Mouse (Mus musculus) thymus, postnatal 36 days (tissue): ENCODE data around the gene Serpinf2.
A peak's percentile ranks its signal among the peaks of the same experiment; 100 is the strongest.
"Not testable (repeated sequence)": the region's sequence is repeated elsewhere in the genome, so short reads cannot be mapped to it uniquely, and the experiment has no call there.

Experiments used
- DNase-seq, 2 experiments: peaks; one replicate each; pipeline ENCODE4 v3.0.0; 2022; ENCODE audit warnings: mixed read lengths in 2 of 2

Gene Serpinf2

GRCm38 (mm10) chr11:75459141-75459711 is 19.8 kb upstream of the Serpinf2 start:
- DNase-seq, result no peak

GRCm38 (mm10) chr11:75458628-75459041 is 19.2 kb upstream of the Serpinf2 start:
- no peak for DNase-seq

GRCm38 (mm10) chr11:75458169-75458568 is 18.8 kb upstream of the Serpinf2 start:
- peak; percentile 42 to 52 for DNase-seq

- peak in 1 of 2 experiments; percentile 45 for DNase-seq
These were observed 17.1 kb upstream of the Serpinf2 start for GRCm38 (mm10) chr11:75456440-75456871.

- not testable (repeated sequence) for DNase-seq
These were observed 16.6 kb upstream of the Serpinf2 start for GRCm38 (mm10) chr11:75455971-75456370.

GRCm38 (mm10) chr11:75455041-75455736 is 15.8 kb upstream of the Serpinf2 start:
- no peak for DNase-seq

DNA sequence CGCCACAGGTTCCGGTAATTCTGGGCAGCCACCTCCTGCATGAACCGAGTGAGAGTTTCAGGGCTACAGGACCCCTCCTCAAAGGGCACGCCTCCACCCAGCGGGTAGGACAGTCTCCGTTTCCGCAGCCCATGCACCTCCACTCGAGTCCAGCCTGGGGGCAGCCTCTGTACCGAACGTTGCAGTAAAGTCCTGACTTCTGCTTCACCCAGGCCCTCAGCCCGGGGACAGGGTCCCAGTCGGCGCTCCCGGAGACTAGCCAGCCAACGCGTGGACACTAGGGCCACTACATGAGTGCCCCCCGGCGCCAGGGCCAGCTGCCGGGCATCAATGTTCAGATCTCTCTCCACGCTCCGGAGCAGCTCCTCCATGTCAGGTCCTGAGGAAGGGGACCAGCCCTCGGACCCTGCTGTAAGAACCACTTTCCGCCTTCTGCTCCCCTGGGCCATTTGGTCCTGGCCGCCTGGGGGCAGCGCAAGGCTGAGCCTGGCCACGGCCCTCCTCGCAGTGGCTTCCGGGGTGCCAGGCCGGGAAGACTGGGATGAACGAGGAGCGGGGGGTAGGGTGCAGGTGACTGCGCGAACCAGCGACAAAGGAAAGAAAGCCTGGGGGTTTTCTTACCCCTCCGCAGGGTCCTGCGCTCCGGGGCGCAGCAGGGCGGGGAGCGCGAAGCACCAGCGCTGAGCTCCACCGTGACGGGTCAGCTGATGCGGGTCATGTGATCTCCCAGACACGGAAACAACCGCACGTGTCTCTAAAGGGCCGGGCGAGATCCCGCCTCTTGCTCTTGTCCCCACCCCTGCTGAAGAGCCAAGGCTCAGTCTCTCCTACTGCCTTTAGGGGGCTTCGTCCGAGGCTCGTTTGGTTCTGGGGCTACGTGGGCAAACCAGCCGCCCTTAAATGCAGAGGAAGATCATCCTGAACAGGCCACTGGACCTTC is 14.9 kb upstream of the Serpinf2 start, which contains the start of gene Wdr81:
TSS of gene Wdr81 (minus strand) at position 727 of the 940 bp plus-strand sequence.
- DNase-seq, result peak; percentile 83 to 91

DNA sequence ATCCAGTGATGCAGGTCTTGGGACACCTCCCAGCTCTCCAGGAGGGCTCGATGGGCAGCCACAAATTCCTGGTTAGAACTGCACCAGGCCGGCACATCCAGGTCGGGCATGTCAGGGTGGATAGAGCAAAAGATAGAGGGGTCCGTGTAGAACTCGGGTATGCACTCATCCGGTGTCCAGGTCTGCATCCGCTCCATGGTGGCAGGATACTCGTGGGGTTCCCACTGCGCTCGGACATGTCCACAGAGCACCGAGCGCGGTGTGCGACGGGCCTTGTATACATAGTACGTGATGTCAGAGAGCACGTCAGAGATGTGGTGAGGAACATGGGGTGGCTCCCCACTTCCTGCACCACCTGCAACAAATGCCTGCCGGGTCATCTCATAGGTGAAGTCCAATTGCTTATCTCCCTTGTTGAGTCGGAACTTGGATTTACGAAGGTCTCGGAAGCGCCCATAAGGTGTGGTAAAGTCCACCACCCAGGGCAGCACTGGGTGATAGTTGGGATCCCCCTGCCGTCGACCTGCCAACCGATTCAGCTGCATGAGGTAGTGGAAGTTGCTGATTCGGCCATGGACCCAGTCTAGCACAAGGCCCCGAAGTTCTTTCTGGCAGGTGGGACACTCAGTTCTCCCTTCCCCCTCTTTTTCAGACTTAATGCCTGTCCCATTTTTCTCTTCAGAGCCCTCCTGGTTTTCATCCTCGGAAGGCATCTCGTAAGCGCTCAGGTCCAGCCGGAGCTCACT is 13.6 kb upstream of the Serpinf2 start:
- no peak for DNase-seq

DNA sequence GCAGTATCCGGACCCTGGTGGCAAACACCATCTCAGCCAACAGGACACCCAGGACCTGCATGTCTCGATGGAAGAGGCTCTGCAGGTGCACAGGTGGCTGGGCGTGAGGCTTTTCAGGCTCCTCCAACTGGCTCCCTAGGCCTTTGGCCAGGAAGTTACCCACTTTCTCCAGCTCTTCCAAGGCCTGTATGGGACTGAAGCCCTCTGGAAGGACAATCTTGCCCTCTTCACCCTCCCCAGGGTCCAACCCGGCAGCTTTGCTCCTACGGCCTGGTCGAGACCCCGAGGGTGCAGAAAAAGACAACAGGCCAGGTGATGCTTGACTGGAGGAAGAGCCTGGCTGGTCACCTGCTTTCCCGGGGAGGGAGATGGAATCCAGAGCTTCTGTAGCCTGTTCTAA is 12.7 kb upstream of the Serpinf2 start:
- no peak for DNase-seq

DNA sequence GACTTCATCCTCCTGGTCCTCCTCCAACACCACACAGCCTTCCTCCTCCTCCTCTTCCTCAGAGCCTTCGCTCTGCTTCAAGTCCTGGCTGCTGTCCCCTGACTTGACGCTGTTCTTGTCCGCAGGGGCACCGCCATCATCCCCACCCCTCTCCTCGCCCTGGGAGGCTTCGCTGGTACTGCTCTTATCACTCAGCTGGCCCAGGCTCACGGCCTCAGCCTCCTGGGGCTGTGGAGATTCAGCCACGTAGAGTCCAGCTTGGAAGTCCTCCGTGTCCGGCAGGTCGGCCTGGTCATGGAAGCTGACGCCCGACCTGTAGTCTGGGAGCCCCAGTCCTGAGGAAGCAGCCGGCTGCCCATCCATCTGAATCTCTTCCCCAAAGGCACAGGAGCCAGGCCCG is 11.5 kb upstream of the Serpinf2 start:
- DNase-seq, result no peak

GRCm38 (mm10) chr11:75450304-75450908 is 11.0 kb upstream of the Serpinf2 start:
- no peak for DNase-seq

GRCm38 (mm10) chr11:75449695-75450094 is 10.3 kb upstream of the Serpinf2 start:
- DNase-seq, result no peak

GRCm38 (mm10) chr11:75448575-75448974 is 9.2 kb upstream of the Serpinf2 start:
- DNase-seq, result no peak

DNA sequence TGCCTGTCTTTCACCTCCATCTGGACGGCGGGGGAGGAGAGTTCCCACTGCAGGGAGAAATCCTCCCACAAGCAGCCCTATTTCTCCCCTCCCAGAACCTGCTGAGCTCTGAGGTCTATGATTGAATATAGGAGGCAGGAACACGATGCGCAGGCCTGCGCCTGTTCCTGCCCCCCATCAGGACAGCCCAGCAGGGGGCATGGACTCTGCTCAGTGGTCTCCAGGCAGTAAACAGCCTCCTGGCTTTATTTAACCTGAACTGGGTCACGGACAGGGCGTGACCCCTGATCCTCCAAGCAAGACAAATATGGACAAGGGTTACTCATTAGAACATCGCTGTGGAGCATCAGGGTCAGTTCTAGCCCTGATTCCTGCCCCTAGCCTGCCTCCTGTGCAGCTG is 4.3 kb upstream of the Serpinf2 start:
- peak in 1 of 2 experiments; percentile 3 for DNase-seq

GRCm38 (mm10) chr11:75441601-75442000 is 2.2 kb upstream of the Serpinf2 start:
- no peak for DNase-seq

DNA sequence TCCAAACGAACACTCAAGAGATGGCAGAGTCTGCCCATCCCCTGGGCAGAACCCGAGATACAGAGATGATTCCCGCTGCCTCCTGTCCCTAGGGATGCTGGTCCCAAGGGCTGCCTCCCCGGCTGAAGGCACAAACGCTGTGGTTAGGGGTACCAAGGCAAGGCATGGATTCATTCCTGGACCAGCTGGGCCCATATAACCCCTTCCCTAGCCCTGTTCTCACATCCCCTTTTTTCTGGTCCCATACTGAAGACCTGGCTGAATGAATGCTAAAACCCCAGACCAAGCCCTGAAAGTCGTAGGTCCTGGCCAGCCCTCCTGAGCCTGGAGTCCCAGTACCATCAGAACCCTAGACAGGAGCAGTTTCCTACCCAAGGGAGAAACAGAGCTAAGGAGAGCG is 1.6 kb upstream of the Serpinf2 start:
- DNase-seq, result no peak

GRCm38 (mm10) chr11:75439951-75440350 is 560 bp upstream of the Serpinf2 start:
- no peak for DNase-seq

DNA sequence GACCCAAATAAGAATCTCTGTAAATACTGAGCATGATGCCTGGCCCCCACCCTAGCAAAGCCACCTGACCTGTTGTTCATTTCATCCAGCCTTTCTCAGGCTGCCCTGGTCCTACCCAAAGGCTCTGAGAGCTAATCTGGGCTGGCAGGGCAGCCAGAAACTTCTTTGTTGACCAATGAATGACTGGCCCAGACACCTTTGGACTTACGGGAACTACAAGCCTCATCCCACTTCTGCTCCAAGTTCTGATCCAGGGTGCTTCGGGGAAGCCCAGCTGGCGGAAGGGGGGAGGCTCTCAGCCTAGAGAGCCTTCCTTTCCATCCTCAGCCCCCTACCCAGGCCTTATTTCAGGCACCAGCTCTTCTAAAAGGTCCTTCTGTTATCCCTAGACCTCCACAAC is 587 bp downstream of the Serpinf2 start:
- no peak for DNase-seq

- DNase-seq, result peak in 1 of 2 experiments; percentile 6
These were observed 1.2 kb downstream of the Serpinf2 start for GRCm38 (mm10) chr11:75438194-75438593.

DNA sequence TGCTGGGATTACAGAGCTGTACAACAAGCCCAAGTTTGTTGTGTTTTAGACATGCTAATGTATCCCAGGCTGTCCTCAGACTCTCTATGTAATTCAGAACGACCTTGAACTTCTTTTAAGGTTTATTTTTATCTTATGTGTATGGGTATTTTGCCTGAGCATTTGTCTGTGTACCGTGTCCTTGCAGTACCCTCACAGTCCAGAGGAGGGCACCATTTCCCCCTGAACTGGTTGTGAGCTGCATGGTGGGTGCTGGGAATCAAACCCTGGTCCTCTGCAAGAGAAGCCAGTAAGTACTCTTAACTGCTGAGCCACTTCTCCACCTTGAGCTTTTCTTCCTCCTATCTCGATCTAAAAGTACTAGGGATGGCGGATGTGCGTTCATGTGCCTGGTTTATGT is 5.3 kb downstream of the Serpinf2 start:
- no peak for DNase-seq

DNA sequence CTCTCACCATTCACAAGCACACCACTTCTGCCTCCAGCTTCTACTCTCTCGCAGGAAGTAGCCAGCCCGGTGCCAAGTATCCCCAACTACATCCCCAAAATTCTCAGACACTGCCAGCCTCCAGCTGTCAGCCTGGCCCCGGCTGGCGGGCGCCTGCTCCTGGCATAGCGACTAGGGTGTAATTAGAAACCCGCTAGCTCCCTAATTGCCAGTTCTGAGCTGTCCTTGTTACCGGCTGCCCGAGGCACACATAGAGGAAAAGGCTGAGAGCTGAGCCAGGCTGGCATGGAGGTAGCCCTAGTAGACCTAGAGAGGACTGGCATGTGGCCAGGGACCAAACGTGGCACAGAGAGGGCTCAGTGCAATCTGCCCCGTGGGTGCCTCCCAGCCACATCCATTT is 8.1 kb downstream of the Serpinf2 start:
- DNase-seq, result no peak
